Mouse (Mus musculus) left cerebral cortex, postnatal 14 days (tissue): ENCODE data around the gene Gpr83. TPM values are rescaled to one million over a fixed set of nuclear protein-coding genes. Genes with fewer than 3 reads are reported as not detected.
"Not testable (repeated sequence)": the region's sequence is repeated elsewhere in the genome, so short reads cannot be mapped to it uniquely, and the experiment has no call there.

ENCODE experiments used
- DNase-seq, 2 experiments: peaks; one replicate each; pipeline ENCODE4 v3.0.0; 2021 to 2022; ENCODE audit warnings: low spot score in 2 of 2, mixed read lengths in 1 of 2
- intact Hi-C: fragments of 180-260 bp; cut with DNase I; formaldehyde crosslinking; loops from one replicate; pipeline ENCODE4 v1.15.1; 2025
- total RNA-seq, 2 experiments: library from RNA; stranded (reverse); gene quantifications; 2 replicates each; pipeline ENCODE4 v1.2.3; 2021

Gene Gpr83
- total RNA-seq, 2 experiments from 2014 or later = 11.7 to 14.0 TPM

DNA sequence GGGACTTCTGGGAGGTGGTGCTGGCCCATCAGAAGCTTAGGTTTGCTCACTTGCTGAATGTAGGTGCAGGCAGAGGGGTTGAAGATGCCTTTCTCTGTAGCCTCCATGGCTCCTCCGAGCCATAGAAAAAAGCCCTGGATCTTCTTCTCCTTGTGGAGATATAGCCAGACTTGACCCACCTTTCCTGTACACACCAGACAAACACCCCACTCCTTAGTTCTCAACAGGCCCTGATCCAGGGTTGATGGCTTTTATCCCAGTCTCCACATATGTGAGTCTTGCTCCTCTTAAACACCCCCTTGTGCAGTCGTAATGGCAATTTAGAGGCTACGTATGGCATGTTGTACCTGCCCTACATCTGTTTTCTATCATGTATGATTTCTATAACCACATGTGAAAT is 3.1 kb downstream of the Gpr83 start:
- DNase-seq = no peak
- intact Hi-C loops = no loop called here

DNA sequence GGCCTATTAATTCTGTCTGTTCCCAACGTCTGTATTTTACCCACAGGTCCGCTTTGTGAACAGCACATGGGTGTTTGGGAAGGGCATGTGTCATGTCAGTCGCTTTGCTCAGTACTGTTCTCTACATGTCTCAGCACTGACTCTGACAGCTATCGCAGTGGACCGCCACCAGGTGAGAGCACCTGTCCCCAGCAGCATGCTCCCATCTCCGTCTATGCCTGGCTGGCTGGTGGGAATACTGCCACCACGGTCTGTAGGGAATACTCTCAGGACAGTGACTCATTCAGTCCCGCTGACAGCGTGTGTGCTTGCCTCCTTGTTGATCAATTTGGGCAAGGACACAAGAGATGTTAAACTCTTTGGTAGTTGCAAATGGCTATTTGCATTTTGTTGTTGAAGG is 4.7 kb downstream of the Gpr83 start:
- intact Hi-C loops = no loop called here
- no peak for DNase-seq

DNA sequence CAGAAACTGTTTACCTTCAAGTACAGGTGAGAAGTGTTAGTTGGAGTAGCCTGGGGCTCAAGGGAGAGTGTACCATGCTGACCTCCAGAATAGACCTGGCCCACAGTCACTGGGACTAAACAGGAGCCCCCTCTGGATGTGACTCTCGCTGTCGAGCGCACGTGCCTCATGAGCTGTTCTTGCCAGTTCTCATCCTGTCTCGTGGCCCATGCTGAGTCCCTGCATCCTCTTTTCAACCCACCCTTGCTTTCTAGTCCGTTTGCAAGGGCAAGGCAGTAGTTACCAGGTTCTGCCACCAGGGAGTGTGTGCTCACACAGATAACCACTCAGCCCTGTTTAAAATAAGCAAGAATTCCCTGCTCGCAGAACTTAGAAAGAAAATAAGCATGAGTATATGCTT is 6.9 kb downstream of the Gpr83 start:
- intact Hi-C loops = loop anchor here (1.0 kb wide), 1 partner anchor 148 kb away; no protein-coding TSS in a partner anchor
- DNase-seq = peak; percentile 79 to 86

DNA sequence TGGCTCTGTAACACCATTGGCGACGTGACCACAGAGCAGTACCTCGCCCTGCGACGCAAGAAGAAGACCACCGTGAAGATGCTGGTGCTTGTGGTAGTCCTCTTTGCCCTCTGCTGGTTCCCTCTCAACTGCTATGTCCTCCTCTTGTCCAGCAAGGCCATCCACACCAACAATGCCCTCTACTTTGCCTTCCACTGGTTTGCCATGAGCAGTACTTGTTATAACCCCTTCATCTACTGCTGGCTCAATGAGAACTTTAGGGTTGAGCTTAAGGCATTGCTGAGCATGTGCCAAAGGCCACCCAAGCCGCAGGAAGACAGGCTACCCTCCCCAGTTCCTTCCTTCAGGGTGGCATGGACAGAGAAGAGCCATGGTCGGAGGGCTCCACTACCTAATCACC is 8.3 kb downstream of the Gpr83 start:
- intact Hi-C loops = no loop called here
- no peak for DNase-seq

DNA sequence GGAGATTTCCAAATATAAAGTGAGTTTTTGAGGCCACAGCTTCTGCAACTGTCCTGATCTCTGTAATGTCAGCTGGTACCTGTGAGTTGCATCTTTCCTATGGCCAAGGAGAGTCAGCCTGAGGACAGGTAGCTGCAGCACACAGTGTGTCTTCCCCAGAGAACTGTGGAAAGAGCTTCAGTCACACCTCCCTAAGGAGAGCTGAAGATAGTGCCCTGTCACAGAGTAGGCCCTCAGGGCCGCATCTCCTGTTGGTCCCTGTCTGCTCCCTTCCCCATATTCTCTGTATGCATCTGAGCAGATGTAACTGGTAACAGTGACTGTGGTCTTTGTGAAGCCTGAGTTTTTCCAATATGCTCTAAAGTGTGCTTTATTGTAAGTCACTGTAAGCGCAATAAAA is 10.4 kb downstream of the Gpr83 start:
- intact Hi-C loops = no loop called here
- DNase-seq = no peak

DNA sequence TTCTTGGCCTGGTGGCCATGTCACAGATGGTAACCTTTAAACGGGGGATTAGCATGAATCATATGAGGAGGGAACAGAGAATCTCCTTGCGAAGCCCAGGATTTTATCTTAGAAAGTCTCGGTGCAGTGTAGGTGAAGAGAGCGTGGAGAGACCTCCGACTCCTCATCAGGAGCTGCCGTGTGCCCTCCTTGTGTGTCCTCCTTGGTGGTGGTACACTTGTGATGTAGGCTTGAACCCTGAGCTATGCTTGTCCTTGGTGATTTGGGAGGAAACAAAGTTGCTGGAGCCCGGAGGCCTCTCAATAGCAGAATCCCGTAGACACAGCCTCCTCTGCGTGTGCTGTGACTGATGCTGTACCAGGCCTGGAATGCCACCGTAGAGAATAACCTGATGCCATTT is 10.8 kb downstream of the Gpr83 start:
- intact Hi-C loops = no loop called here
- DNase-seq = no peak

DNA sequence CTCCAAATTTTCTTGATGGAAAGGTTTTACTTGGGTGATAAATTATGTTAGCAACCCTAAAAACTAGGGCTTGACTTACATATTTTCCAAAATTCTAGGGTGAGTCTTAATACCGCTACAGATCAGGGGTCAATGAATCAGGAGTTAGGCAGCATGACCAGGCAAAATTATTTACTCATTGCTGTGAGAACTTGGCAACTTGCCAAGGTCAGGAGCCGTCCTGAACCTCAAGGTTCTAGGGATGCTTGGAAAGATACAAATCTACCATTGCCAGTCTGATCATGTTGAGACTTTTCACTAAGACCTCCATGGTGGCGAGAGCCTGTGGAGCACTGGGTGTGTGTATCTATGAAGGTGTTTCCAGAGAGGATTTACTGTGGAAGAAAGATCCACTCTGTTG is 11.5 kb downstream of the Gpr83 start:
- intact Hi-C loops = no loop called here

DNA sequence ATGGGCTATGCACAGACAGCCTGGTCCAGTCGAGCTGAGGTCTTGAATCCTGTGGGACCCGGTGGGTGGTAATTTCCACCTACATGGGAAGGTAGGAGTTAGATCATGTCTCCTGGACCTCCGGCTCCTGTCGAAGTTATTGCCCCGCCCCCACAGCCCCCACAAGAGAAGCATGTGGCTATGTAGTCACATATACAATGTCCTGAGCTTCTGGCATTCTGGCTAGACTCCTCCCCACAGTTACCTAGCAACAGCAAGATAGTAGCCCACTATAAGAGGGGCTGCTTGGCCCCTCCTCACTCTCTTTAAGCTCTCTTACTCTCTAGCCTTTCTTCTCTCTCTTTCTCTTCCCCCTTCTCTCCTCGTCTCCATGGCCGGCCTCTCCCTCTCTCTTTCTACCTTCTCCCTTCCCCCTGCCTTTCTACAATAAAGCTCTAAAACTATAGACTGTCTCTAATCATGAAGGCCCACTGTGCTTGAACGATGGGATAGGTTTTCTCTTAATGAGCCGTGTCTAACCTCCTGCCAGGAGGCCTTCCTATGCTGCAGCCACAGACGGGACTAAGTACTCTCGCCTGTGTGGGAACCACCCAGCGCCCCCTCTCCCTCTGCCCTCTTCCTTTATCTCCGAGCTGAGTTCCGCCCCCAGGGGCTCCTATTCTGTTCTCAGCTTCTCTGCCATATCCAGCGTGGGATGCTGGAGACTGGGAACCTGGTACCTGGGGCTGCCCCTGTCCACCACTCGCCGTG is 12.3 kb downstream of the Gpr83 start:
- intact Hi-C loops = no loop called here
- DNase-seq = no peak

More for the DNA sequence above, 11.5 kb downstream of the Gpr83 start:
- DNase-seq = no peak

DNA sequence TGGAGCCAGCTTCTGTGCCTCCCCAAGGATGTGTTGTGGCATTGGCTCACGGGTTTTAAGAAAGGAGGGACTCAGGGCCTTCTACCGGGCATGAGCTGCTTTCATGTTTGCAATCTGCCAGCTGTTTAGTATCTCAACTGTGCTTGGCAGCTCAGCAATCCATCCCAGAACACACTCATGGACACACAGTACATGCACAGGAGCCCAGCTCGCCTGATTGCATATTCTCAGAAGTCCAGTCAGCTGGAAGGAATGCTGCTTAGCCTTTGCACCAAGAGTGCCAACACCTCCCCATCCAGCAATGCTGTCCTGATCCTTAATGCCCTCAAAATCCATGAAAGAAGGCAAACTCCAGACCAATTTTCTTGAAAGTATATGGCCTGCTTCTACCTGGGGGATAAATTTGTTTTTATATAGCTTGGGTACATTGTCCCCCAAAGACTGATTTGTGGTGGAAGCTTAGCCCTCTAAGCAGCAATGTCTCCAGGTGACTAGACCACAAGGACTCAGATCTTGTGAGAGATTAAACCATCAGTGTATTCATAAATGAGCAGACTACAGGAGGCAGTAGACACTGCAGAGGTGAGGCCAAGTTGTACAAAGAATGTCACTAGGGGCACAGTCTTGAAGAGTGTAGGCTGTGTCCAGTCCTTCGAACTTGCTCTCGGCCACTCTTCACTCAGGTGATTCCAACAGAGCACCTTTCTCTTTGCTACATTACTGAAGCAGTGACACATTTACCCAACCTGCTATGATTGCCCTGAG is 15.9 kb downstream of the Gpr83 start:
- no peak for DNase-seq
- intact Hi-C loops = no loop called here

DNA sequence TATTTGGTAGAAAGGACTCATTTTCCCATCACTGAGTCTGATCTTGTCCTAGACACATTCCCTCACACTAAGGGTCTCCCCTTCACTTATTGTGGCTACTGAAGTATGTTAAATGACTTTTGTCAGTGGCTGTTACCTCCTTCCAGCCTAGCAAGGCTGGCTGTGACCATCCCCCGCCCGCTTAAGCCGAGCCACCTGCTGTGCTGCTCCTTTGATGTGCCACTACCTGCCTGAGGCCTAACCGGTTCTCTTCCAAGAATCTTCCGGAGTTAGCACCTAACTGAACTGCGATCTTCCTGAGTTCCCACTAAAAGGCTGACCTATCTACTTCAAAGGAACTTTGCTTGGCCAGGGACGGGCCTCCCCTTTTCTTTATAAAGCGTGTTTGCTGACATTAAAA is 16.6 kb downstream of the Gpr83 start:
- DNase-seq, intact Hi-C loops: not testable (repeated sequence)

DNA sequence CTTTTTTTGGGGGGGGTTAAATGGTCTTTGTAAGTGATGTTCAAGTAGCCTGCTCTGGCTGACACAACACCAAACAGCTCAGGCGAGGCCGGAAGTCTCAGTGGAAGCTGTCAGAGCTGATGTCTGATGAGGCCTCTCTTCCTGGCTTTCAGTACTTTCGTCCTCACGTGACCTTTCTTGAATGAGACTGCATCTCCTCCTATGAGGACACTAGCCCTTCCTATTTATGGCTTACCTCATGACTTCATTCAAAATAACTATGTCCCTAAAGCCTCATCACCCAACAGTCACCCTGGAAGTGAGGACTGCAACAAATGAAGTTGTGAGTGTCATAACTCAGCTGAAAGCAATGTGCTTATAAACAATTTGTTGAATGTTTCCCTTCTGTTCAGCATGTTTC is 24.6 kb downstream of the Gpr83 start:
- no peak for DNase-seq
- intact Hi-C loops = no loop called here

DNA sequence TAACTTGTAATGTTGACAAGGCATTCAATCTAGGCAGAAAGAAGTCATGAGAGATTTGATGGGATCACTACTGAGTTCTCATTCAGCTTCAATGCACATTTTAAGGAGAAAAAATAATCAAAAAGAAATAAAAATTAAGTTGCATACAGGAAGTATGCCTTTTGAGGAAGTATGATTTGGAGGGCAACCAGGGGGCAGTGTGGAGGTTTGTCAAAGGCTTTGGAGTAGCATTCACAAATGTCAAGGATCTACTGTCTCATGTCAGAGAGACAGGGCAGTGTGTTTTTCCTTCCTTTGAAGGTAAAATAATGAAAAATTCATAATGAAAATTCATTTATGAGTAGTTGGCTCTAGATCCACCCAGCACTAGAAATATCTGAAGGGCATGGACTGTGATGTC is 25.1 kb downstream of the Gpr83 start:
- intact Hi-C loops = no loop called here
- DNase-seq = no peak

DNA sequence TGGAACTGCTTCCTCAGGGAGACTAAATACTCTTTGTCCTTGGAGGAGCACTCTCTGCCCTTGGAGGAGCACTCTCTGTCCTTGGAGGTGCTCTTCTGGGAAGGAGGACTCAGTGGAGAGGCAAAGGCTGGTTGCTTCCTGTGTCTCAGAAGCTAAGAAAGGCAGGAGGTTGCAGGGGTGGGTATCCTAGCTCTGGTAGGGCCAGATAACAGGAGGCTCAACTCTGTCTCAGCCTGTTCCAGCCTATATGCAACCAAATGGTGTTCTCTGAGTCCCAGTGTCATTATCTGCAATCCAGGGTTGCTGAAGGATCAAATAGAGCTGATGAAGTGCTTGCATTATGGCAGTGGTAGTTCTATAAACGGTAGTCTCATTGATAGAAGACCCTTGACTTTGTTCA is 25.9 kb downstream of the Gpr83 start:
- intact Hi-C loops = no loop called here
- DNase-seq = no peak

DNA sequence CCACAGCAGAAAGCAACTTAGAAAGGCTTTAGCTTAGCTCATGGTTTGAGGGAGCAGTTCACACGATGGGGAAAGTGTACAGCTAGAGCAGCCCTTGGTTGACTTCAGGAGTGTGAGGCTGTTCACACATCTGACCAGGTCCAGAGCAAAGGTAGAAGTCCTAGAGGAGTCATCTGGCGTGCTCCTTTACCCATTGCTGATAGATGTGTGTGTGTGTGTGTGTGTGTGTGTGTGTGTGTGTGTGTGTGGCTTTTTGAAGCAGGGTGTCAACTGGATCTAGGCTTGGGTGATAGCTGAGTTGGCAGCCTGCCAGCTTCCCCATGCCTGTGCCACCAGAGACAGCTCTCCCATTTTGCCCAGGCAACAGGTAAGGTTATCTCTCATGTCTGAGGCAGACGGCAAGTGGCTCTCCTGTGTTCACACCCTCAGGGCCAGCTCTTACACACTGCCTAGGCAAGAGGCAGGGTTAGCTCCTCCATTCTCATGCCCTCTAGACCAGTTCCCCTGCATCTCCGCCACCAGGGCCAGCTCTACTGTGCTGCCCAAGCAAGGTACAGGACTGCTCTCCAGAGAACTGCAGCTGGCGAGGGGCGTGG is 27.9 kb downstream of the Gpr83 start:
- DNase-seq = no peak
- intact Hi-C loops = no loop called here

DNA sequence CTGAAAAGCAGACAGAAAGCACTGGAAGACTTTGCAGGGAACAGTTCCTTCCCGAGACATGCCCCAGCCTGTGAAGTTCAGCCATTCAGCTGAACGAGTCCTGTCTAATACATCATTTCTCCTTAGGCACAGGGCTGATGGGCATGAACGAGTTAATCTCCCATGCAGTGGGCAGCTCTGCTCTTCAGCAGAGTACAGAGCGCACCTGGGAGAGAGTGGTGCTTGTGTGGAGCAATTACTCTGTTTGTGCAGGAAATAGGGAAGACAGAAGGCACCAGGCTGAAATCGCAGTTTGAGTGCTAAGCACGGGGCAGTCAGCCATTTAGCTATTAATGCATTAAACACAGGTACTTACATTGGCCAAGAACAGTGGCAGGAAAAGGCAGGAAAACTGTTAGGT is 28.7 kb downstream of the Gpr83 start:
- intact Hi-C loops = no loop called here

DNA sequence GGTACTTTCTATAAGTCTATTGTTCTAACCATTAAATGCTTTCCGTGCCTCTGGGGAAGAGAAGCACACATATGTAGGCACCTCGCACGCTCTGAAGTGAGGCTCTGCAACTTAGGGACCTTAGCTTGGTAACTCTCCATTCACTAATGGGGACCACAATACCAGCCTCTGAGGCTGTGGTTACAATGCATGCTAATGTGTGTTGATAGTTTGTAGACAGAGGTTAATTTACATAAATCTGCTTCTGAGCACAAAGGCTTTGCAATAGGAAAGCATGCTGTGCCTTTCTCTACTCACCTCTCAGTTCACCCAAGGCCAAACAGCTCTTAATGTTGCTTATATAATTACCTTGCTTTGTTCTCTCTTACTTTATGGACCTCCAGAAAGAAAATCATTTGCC is 30.7 kb downstream of the Gpr83 start:
- DNase-seq = no peak
- intact Hi-C loops = no loop called here

More for the DNA sequence above, 28.7 kb downstream of the Gpr83 start:
- no peak for DNase-seq

DNA sequence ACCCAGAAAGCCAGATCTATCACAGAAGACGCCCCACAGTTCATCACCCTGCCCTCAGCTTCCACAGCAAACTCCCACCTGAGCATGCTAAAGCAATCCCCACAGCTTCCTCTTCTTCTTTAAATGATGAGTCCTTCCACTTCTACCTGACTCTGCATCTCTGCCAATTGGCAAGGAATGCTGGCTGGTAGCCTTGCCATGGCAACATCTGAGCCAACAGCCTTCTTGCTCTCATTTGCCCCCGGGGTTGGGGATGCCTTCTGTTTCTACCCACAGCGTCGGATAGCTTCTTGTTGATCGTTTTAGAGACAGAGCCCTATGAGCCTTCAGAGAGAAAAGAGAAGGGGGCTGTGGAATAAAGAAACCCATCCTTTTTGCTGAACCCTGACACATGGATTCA is 31.9 kb downstream of the Gpr83 start:
- intact Hi-C loops = no loop called here
- DNase-seq = no peak

DNA sequence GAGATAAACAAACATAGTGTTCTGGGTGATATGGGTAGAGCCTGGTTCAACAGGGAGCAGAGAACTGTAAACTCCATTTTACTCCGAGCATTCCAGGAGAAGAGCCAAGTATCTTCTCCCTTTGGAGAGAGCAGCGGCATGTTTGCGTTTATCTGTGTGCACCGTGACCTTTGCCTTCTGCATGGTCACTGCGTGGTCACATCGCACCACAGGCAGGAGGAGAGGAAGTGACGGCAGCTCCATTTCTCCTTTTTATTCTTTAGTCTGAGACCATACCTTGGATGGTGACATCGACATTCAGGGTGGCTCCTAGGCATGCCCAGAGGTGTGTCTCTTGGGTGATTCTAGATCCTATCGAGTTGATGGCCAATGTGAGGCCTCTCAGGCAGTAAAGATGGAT is 33.4 kb downstream of the Gpr83 start:
- DNase-seq = no peak
- intact Hi-C loops = no loop called here

DNA sequence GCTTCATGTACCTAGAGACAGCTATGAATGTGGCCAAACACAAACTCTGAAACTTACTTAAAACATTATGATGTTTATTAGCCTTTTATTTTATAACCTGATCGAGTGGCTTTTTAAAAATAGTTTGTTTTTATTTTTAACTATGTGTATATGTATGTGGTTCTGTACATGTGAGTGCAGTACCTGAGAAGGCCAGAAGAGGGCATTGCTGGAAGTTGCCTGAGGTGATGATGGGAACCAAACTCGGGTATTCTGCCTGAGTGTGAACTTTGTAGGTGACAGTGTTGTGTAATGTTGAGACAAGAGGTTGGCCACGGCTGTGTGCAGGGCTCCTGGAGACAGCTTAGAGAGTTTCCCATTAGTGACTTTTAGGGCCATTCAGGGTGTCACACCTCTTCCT is 34.6 kb downstream of the Gpr83 start:
- no peak for DNase-seq
- intact Hi-C loops = no loop called here

DNA sequence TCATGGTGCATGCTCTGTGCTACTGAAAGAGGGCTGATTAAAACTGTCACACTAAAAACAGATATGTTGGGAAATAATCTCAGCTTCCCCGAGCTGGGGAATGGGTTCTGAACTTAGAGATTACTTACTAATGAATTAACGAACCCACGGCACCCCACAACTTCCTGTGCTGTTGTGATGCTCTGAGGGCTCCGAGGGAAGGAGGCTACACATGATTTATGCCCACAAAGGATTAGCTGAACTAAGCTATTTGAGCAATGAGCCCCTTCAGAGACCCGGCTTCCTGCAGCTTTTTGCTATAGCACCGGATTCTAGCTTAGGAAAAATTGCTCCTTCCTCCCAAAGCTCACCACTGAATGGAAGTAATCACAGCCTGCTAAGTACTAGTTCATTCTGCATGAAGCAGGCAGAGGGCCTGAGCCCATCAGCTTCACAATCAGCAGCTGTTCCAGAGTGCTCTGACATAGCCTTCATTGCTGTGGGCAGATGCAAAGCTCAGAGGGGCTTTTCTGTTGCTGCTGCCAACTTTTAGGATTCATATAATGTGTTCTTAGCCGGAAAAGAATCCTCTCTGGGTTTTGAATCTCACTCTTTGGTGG is 35.3 kb downstream of the Gpr83 start:
- DNase-seq = no peak
- intact Hi-C loops = no loop called here
